Mouse (Mus musculus) cerebellum, postnatal 4 days (tissue): ENCODE measurements at regions not wholly inside any gene's neighbourhood (a gene's known extent, or its start where the extent isn't known, plus 50 kb on each side); places are given as distances from the start of the nearest gene placed in this dataset.

Experiments used
- DNase-seq, 2 experiments: peaks; one replicate each; pipeline ENCODE4 v3.0.0; 2022; ENCODE audit warnings: low spot score in 2 of 2, mixed read lengths in 1 of 2

- no peak for DNase-seq
These were observed 243.9 kb downstream of the Sipa1l2 start for GRCm38 (mm10) chr8:125325736-125326135.

GRCm38 (mm10) chr8:125322561-125322960 is 247.0 kb downstream of the Sipa1l2 start:
- no peak for DNase-seq

- peak in 1 of 2 experiments; percentile 72 for DNase-seq
These were observed 252.0 kb downstream of the Sipa1l2 start for GRCm38 (mm10) chr8:125317584-125317991.

GRCm38 (mm10) chr8:125315736-125316135 is 253.9 kb downstream of the Sipa1l2 start:
- DNase-seq: peak in 1 of 2 experiments; percentile 37

GRCm38 (mm10) chr8:125314996-125315395 is 254.6 kb downstream of the Sipa1l2 start:
- no peak for DNase-seq

- no peak for DNase-seq
These were observed 255.2 kb downstream of the Sipa1l2 start for GRCm38 (mm10) chr8:125314221-125314984.

GRCm38 (mm10) chr8:125311228-125312053 is 257.4 kb downstream of the Disc1 start:
- DNase-seq: no peak
